17 mouse cellular contexts compared by ENCODE assay signal in the genomic region with DNA sequence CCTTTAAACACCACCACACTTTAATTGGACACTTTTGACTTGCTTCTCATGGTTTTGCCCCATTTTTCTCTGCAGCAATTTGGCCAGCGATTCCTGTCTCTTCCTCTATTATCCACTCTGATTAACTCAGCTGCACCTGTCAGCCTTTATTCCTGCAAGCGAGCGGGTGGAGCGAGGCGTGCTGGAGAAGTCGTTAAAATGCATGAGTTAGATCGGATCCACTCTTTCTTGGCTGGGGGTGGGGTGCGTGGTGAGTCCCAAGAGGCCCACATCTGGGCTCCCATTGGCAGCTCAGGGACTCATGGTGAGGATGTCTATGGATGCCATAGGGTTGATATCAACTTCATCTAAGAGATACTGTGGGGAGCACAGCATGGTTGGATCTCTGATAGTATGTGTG. TPM values are rescaled to one million over a fixed set of nuclear protein-coding genes. Genes with fewer than 3 reads are reported as not detected.
DNase-seq lines count a peak whose midpoint lies in the region; ATAC-seq and TF ChIP-seq lines count a peak whose summit lies in the region.
"Had no signal": no experiment of that assay in that cellular context is flagged by ENCODE, and none has a peak within 500 bp of the region (broad histone marks: within the 10 kb centered on the region; RNA-seq: fewer than 3 reads in every experiment).

No protein-coding gene starts in this region.

- ATAC-seq in hindbrain, embryonic 14.5 days (ENCODE audit: low FRiP score) = no peak
- ATAC-seq in forebrain, postnatal 0 days = peak; percentile 71; the same call in 1 of the 2 replicates
- 0 out of 2 replicates have a peak, but pooled peaks have one; percentile 37 for ATAC-seq in neural tube, embryonic 12.5 days (ENCODE audit: low FRiP score, low read depth)
- ATAC-seq: intestine, embryonic 15.5 days; Patski had no signal

- no peaks in the 10 kb centered on the region for H3K27me3 ChIP-seq in hindbrain, embryonic 14.5 days (ENCODE audit: control insufficient read depth, insufficient read depth, low read length)
- peaks cover 43% of the 10 kb centered on the region for H3K27me3 ChIP-seq in hindbrain, embryonic 10.5 days (ENCODE audit: insufficient read depth, poor library complexity, severe bottlenecking)
- H3K27me3 ChIP-seq in forebrain, postnatal 0 days (ENCODE audit: insufficient read depth, low read length) = no peaks in the 10 kb centered on the region
- peaks cover 3% of the 10 kb centered on the region; the same call in 1 of the 2 replicates for H3K27me3 ChIP-seq in neural tube, embryonic 12.5 days (replicated peaks)
- H3K27me3 ChIP-seq: intestine, embryonic 15.5 days had no signal

- peaks cover 54% of the 10 kb centered on the region for H3K4me1 ChIP-seq in hindbrain, embryonic 14.5 days (replicated peaks; ENCODE audit: control insufficient read depth, insufficient read depth, low read length)
- H3K4me1 ChIP-seq in hindbrain, embryonic 10.5 days (replicated peaks) = peaks cover 62% of the 10 kb centered on the region
- H3K4me1 ChIP-seq in forebrain, postnatal 0 days (ENCODE audit: insufficient read depth) = peaks cover 9% of the 10 kb centered on the region
- peaks cover 45% of the 10 kb centered on the region for H3K4me1 ChIP-seq in neural tube, embryonic 12.5 days
- H3K4me1 ChIP-seq: intestine, embryonic 15.5 days had no signal

- peak overlapping the region; percentile 66 for H3K27ac ChIP-seq in hindbrain, embryonic 14.5 days
- no peak overlapping the region for H3K27ac ChIP-seq in hindbrain, embryonic 10.5 days
- 0 out of 2 replicates have a peak overlapping the region, but pooled peaks have one; percentile 29 for H3K27ac ChIP-seq in forebrain, postnatal 0 days (ENCODE audit: low read depth, low read length)
- no peak overlapping the region for H3K27ac ChIP-seq in neural tube, embryonic 12.5 days
- H3K27ac ChIP-seq: embryonic facial prominence, embryonic 12.5 days; intestine, embryonic 15.5 days; stomach, postnatal 0 days had no signal

- no peaks in the 10 kb centered on the region for H3K9me3 ChIP-seq in hindbrain, embryonic 14.5 days (ENCODE audit: control insufficient read depth, low read length)
- H3K9me3 ChIP-seq in hindbrain, embryonic 10.5 days = no peaks in the 10 kb centered on the region
- H3K9me3 ChIP-seq in forebrain, postnatal 0 days (ENCODE audit: low read length) = no peaks in the 10 kb centered on the region
- H3K9me3 ChIP-seq in neural tube, embryonic 12.5 days = no peaks in the 10 kb centered on the region
- H3K9me3 ChIP-seq: embryonic facial prominence, embryonic 12.5 days; intestine, embryonic 15.5 days had no signal

- 15% methylated on average over 8 of the region's 8 CpGs for WGBS in hindbrain, embryonic 14.5 days
- WGBS in hindbrain, embryonic 10.5 days = 40% methylated on average over 8 of the region's 8 CpGs
- 17% methylated on average over 8 of the region's 8 CpGs for WGBS in forebrain, postnatal 0 days
- 17% methylated on average over 8 of the region's 8 CpGs for WGBS in neural tube, embryonic 12.5 days

- peak; percentile 49 for DNase-seq in hindbrain, embryonic 14.5 days (ENCODE audit: low spot score)
- DNase-seq in hindbrain, embryonic 10.5 days (ENCODE audit: low spot score) = no peak
- DNase-seq in brain, adult 2 months (ENCODE audit: low read depth, low spot score) = peak; percentile 39
- peak; percentile 53 for DNase-seq in forebrain, postnatal 0 days
- no peak for DNase-seq in frontal cortex, postnatal 14 days (ENCODE audit: low spot score in 2 of 2)
- no peak for DNase-seq in urinary bladder, postnatal 4 days (ENCODE audit: low spot score in 2 of 2)
- no peak for DNase-seq in adrenal gland, postnatal 14 days
- DNase-seq: B cell, adult 2 months; cerebellum, adult 18-20 months; heart, postnatal 10 days; lung, adult 2 months; thymus, postnatal 4 days had no signal

- TF ChIP-seq CTCF in forebrain, postnatal 0 days (IDR thresholded peaks at IDR 0.05; ENCODE audit: low read depth) = no peak

- H3K9ac ChIP-seq in hindbrain, embryonic 14.5 days = no peak overlapping the region
- H3K9ac ChIP-seq in forebrain, postnatal 0 days = no peak overlapping the region
- H3K9ac ChIP-seq in neural tube, embryonic 12.5 days = no peak overlapping the region
- H3K9ac ChIP-seq: embryonic facial prominence, embryonic 12.5 days; intestine, embryonic 15.5 days had no signal

- no peak overlapping the region for H3K4me2 ChIP-seq in hindbrain, embryonic 14.5 days (replicated peaks)
- peak overlapping the region; percentile 8; the same call in 1 of the 2 replicates for H3K4me2 ChIP-seq in forebrain, postnatal 0 days (ENCODE audit: low read depth)
- no peak overlapping the region for H3K4me2 ChIP-seq in neural tube, embryonic 12.5 days (replicated peaks)
- H3K4me2 ChIP-seq: embryonic facial prominence, embryonic 12.5 days; intestine, embryonic 15.5 days had no signal

- H3K36me3 ChIP-seq in hindbrain, embryonic 14.5 days (replicated peaks; ENCODE audit: control insufficient read depth, insufficient read depth) = no peaks in the 10 kb centered on the region
- no peaks in the 10 kb centered on the region for H3K36me3 ChIP-seq in hindbrain, embryonic 10.5 days
- H3K36me3 ChIP-seq in forebrain, postnatal 0 days (ENCODE audit: insufficient read depth) = no peaks in the 10 kb centered on the region
- H3K36me3 ChIP-seq in neural tube, embryonic 12.5 days = no peaks in the 10 kb centered on the region
- H3K36me3 ChIP-seq: embryonic facial prominence, embryonic 12.5 days; intestine, embryonic 15.5 days had no signal

- H3K4me3 ChIP-seq in hindbrain, embryonic 14.5 days (replicated peaks; ENCODE audit: low read length) = no peak overlapping the region
- no peak overlapping the region for H3K4me3 ChIP-seq in hindbrain, embryonic 10.5 days
- H3K4me3 ChIP-seq in forebrain, postnatal 0 days (ENCODE audit: low read depth, low read length) = no peak overlapping the region
- H3K4me3 ChIP-seq in neural tube, embryonic 12.5 days = no peak overlapping the region
- H3K4me3 ChIP-seq: embryonic facial prominence, embryonic 12.5 days; intestine, embryonic 15.5 days had no signal

RNA-seq across cellular contexts. Expression of a gene that starts 34.0 kb away (rescaled TPM):
- 53.3 and 59.5 TPM in 2 replicates for polyA plus RNA-seq in hindbrain, embryonic 14.5 days (2014; fragmentation: Nextera tagmentation; extraction: Ambion mirVana)
- 93.4 and 95.9 TPM in 2 replicates for polyA plus RNA-seq in hindbrain, embryonic 10.5 days (2016; fragmentation: Nextera tagmentation; extraction: Ambion mirVana)
- 43.8 and 49.9 TPM in 2 replicates for total RNA-seq in forebrain, postnatal 0 days (2014; rRNA removed)
- polyA plus RNA-seq in forebrain, postnatal 0 days (2015; fragmentation: Nextera tagmentation; extraction: Ambion mirVana) = 48.2 and 49.5 TPM in 2 replicates
- 80.2 and 81.9 TPM in 2 replicates for polyA plus RNA-seq in neural tube, embryonic 12.5 days (2016; fragmentation: Nextera tagmentation; extraction: Ambion mirVana)
- total RNA-seq in adrenal gland, postnatal 14 days (2021) = 18.4 and 20.5 TPM in 2 replicates

Comparison
In these comparisons a context has a peak if more than half of its experiments do, and no peak if none do; other contexts are left out.
1. DNase-seq: peak in hindbrain, embryonic 14.5 days (single experiment), brain, adult 2 months (single experiment) and forebrain, postnatal 0 days (single experiment); none in hindbrain, embryonic 10.5 days (single experiment), frontal cortex, postnatal 14 days (0 of 2), urinary bladder, postnatal 4 days (0 of 2) and adrenal gland, postnatal 14 days (single experiment).
2. H3K27ac ChIP-seq: peak in hindbrain, embryonic 14.5 days (single experiment) and forebrain, postnatal 0 days (single experiment); none in hindbrain, embryonic 10.5 days (single experiment) and neural tube, embryonic 12.5 days (single experiment).